Mouse (Mus musculus) CH12.LX (cell line): ENCODE results near the gene Aqr.

Experiments used
- CTCF ChIP-seq, 2 experiments: IDR thresholded peaks in 1 of 2; conservative IDR thresholded peaks in 1 of 2; 2 replicates each; pipeline ENCODE4 v1.5.1; 2011 to 2012; ENCODE audit warnings: low read depth in 2 of 2, low read length in 2 of 2, improper control_type of control experiment in 1 of 2, inconsistent platforms in 1 of 2, mild to moderate bottlenecking in 1 of 2, moderate library complexity in 1 of 2
- MAFK ChIP-seq: IDR thresholded peaks from 2 replicates; pipeline ENCODE4 v1.6.1; 2011; ENCODE audit warnings: low read length, improper control_type of control experiment; ENCODE audit not compliant: insufficient replicate concordance
- MXI1 ChIP-seq: IDR thresholded peaks from 2 replicates; pipeline ENCODE4 v1.6.1; 2011; ENCODE audit warnings: mild to moderate bottlenecking, low read depth, low read length, improper control_type of control experiment
- NRF1 ChIP-seq: IDR thresholded peaks from 2 replicates; pipeline ENCODE4 v1.6.1; 2014; ENCODE audit warnings: low read depth, mild to moderate bottlenecking, inconsistent platforms, low read length, improper control_type of control experiment, moderate library complexity
- TCF12 ChIP-seq: IDR thresholded peaks from 2 replicates; pipeline ENCODE4 v1.6.1; 2014; ENCODE audit warnings: low read depth, mild to moderate bottlenecking, inconsistent platforms, low read length, improper control_type of control experiment
- UBTF ChIP-seq: IDR thresholded peaks from 2 replicates; pipeline ENCODE4 v1.6.1; 2012; ENCODE audit warnings: low read depth, mild to moderate bottlenecking, inconsistent platforms, low read length, improper control_type of control experiment, moderate library complexity
- USF1 ChIP-seq: IDR thresholded peaks from 2 replicates; pipeline ENCODE4 v1.6.1; 2014; ENCODE audit warnings: low read depth, mild to moderate bottlenecking, inconsistent platforms, low read length, improper control_type of control experiment
- ZNF384 ChIP-seq: IDR thresholded peaks from 2 replicates; pipeline ENCODE4 v1.6.1; 2012; ENCODE audit warnings: low read depth, low read length, improper control_type of control experiment, inconsistent platforms

DNA sequence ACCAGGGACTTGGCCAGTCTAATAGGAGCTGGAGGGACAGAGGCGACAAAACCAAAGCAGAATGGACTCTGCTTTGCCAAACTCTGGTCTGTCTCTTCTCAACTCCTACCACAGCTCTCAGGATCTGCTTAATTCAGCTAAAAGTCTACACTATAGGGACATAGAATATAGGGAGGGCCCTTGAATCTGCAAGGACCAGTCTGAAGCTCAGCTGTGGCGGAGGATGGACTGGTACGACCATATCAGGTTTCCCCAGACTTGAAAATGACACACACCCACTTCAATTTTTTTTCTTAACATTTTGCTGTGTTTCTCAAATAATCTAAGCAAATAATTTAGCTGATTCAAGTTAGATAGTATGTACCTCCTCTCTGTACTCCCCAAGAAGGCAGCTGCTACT is 69.6 kb downstream of the Aqr start:
- no peak for TF ChIP-seq CTCF (conservative IDR thresholded peaks at IDR 0.05 in 1 of 2, IDR thresholded peaks at IDR 0.05 in 1 of 2; ENCODE audit: low read depth in 2 of 2, low read length in 2 of 2)
- no peak for TF ChIP-seq UBTF
- no peak for TF ChIP-seq ZNF384
- TF ChIP-seq MXI1: no peak
- TF ChIP-seq TCF12: no peak
- no peak for TF ChIP-seq MAFK
- TF ChIP-seq NRF1: no peak
- TF ChIP-seq USF1: no peak
